Comparison of ENCODE assay signal across 1 mouse cellular context in the genomic region with DNA sequence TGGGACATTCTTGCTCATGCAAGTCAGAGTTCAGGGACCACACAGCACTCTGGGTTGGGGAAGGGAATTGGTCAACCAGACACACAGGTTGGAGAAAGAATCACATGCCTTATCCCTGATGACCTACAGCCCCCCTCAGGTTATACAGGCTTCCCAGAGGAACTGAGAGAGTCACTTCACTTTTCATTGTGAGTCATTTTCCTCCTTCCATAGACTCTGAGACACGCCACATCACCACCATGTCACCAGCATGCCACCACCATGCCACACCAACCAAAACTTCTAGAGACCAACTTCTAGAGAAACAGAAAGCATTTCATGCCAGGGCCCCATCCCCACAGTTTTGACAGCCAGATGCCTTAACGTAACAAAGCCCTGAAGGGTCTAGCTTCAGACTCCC.
TF ChIP-seq lines count a peak whose summit lies in the region.

No protein-coding gene starts in this region.

TF ChIP-seq in MEL, 35 proteins besides CTCF, POLR2A, EP300 and RAD21:
- TF ChIP-seq CHD1 (IDR thresholded peaks at IDR 0.05; ENCODE audit: low read depth, low read length) = no peak
- TF ChIP-seq MAFK (IDR thresholded peaks at IDR 0.05; ENCODE audit: borderline replicate concordance, low read depth, low read length) = no peak
- no peak for TF ChIP-seq ELF1 (IDR thresholded peaks at IDR 0.05; ENCODE audit: low read depth, low read length)
- no peak for TF ChIP-seq USF1 (IDR thresholded peaks at IDR 0.05; ENCODE audit: low read depth, low read length)
- no peak for TF ChIP-seq UBTF (IDR thresholded peaks at IDR 0.05; ENCODE audit: borderline replicate concordance, insufficient read depth, low read depth, low read length)
- TF ChIP-seq ZKSCAN1 (IDR thresholded peaks at IDR 0.05; ENCODE audit: low read depth, low read length) = no peak
- TF ChIP-seq RCOR1 (IDR thresholded peaks at IDR 0.05; ENCODE audit: low read depth, low read length) = no peak
- TF ChIP-seq MYC (IDR thresholded peaks at IDR 0.05; ENCODE audit: low read depth, low read length) = no peak
- no peak for TF ChIP-seq JUND (IDR thresholded peaks at IDR 0.05; ENCODE audit: low read depth, low read length)
- TF ChIP-seq POLR2AphosphoS2 (IDR thresholded peaks at IDR 0.05; ENCODE audit: low read length) = no peak
- no peak for TF ChIP-seq ZMIZ1 (IDR thresholded peaks at IDR 0.05; ENCODE audit: low read depth, low read length)
- TF ChIP-seq KAT2A (conservative IDR thresholded peaks at IDR 0.05; ENCODE audit: low read depth, low read length) = no peak
- no peak for TF ChIP-seq MAX (IDR thresholded peaks at IDR 0.05; ENCODE audit: low read length)
- no peak for TF ChIP-seq GATA1 (IDR thresholded peaks at IDR 0.05; ENCODE audit: low read depth, low read length)
